Mouse (Mus musculus): Measurements from ENCODE around the gene Tmprss6.

GRCm38 (mm10) chr15:78479470-78479869 is 11.0 kb upstream of the Tmprss6 start:
- TF ChIP-seq CEBPB (IDR thresholded peaks at IDR 0.05; ENCODE audit: insufficient read depth, poor library complexity, severe bottlenecking), result no peak
- TF ChIP-seq E2F4 (IDR thresholded peaks at IDR 0.05; ENCODE audit: insufficient read depth), result no peak
- TF ChIP-seq MAX (IDR thresholded peaks at IDR 0.05; ENCODE audit: low read depth), result no peak
- peak; percentile 75 for TF ChIP-seq TCF12 (IDR thresholded peaks at IDR 0.05; ENCODE audit: insufficient read depth, poor library complexity, severe bottlenecking)
- TF ChIP-seq MYOG (IDR thresholded peaks at IDR 0.05; ENCODE audit: control insufficient read depth in 1 of 3, insufficient read depth in 1 of 3, insufficient read length in 2 of 3, low read depth in 2 of 3), result peak; percentile 84 to 95 (median 86)
- no peak for TF ChIP-seq POLR2A (IDR thresholded peaks at IDR 0.05; ENCODE audit: insufficient read length, low read depth)
- no peak for TF ChIP-seq USF1 (IDR thresholded peaks at IDR 0.05; ENCODE audit: low read depth)
- no peak for TF ChIP-seq POLR2AphosphoS2 (IDR thresholded peaks at IDR 0.05; ENCODE audit: insufficient read length, low read depth)
- no peak for TF ChIP-seq REST (IDR thresholded peaks at IDR 0.05; ENCODE audit: insufficient read depth, insufficient read length)
- no peak for TF ChIP-seq SRF (IDR thresholded peaks at IDR 0.05; ENCODE audit: control insufficient read depth, insufficient read length, low read depth)
- peak; percentile 76 to 99 (median 96) for TF ChIP-seq MYOD1 (IDR thresholded peaks at IDR 0.05; ENCODE audit: control insufficient read depth in 1 of 3, insufficient read length in 2 of 3, low read depth in 2 of 3)
